Mouse (Mus musculus) heart, adult 2 months (tissue): ENCODE results near the gene Dpm1. TPM values are rescaled to one million over a fixed set of nuclear protein-coding genes. Genes with fewer than 3 reads are reported as not detected.
A peak's percentile ranks its signal among the peaks of the same experiment; 100 is the strongest.

Experiments used
- DNase-seq, 2 experiments: peaks; one replicate each; pipeline ENCODE4 v3.0.0; 2021
- H3K27ac ChIP-seq: fragments of 200-600 bp; 2 replicates; pipeline ENCODE4 v1.8.1; 2022
- H3K27me3 ChIP-seq: fragments of 200-500 bp; 2 replicates; pipeline ENCODE4 v1.6.1; 2012; ENCODE audit warnings: mild to moderate bottlenecking, low read length, inconsistent platforms, mixed read lengths; ENCODE audit not compliant: control insufficient read depth, insufficient read depth
- H3K36me3 ChIP-seq: fragments of 200-500 bp; 2 replicates; pipeline ENCODE4 v1.6.1; 2012; ENCODE audit warnings: low read length, inconsistent platforms; ENCODE audit not compliant: control insufficient read depth, insufficient read depth
- H3K4me1 ChIP-seq: fragments of 200-500 bp; 2 replicates; pipeline ENCODE4 v1.6.1; 2011; ENCODE audit warnings: low read length; ENCODE audit not compliant: control insufficient read depth, insufficient read depth
- H3K4me3 ChIP-seq: fragments of 200-600 bp; 2 replicates; pipeline ENCODE4 v1.8.1; 2022
- H3K79me2 ChIP-seq: fragments of 200-500 bp; replicated peaks from 2 replicates; pipeline ENCODE4 v1.6.1; 2012; ENCODE audit warnings: mild to moderate bottlenecking, inconsistent platforms, low read length, moderate library complexity, mixed read lengths; ENCODE audit not compliant: control insufficient read depth, insufficient read depth
- H3K9ac ChIP-seq: fragments of 200-500 bp; 2 replicates; pipeline ENCODE4 v1.6.1; 2012; ENCODE audit warnings: low read depth, mild to moderate bottlenecking, control low read depth, inconsistent platforms, low read length, mixed read lengths
- CTCF ChIP-seq: fragments of 200-600 bp; IDR thresholded peaks from 2 replicates; pipeline ENCODE4 v1.8.1; 2022; ENCODE audit warnings: antibody characterized with exemption, mild to moderate bottlenecking, moderate library complexity
- EP300 ChIP-seq: fragments of 200-500 bp; IDR thresholded peaks from 2 replicates; pipeline ENCODE4 v1.6.1; 2011; ENCODE audit warnings: low read depth, low read length, control low read depth; ENCODE audit not compliant: insufficient read depth
- POLR2A ChIP-seq: fragments of 200-500 bp; IDR thresholded peaks from 2 replicates; pipeline ENCODE4 v1.6.1; 2011; ENCODE audit warnings: mild to moderate bottlenecking, low read depth, low read length, control low read depth; ENCODE audit not compliant: insufficient read depth
- WGBS: fragments of 180-500 bp; shearing (Covaris S2); methylation state at CpG from one replicate; pipeline ENCODE4 v1.1.7; 2018; 5-methylcytosine and 5-hydroxymethylcytosine counted together
- intact Hi-C: fragments of 180-260 bp; cut with DNase I; formaldehyde crosslinking; loops from one replicate; pipeline ENCODE4 v1.15.1; 2025
- polyA plus RNA-seq: library from polyadenylated mRNA; depleted of rRNA; stranded (reverse); fragments of >200 nt; gene quantifications from 2 replicates; pipeline ENCODE4 v1.2.3, GENCODE M21; 2012
- total RNA-seq, 2 experiments: library from RNA; stranded (reverse); gene quantifications; 2 replicates each; pipeline ENCODE4 v1.2.3; 2021

Gene Dpm1
- total and polyA plus RNA-seq, 3 experiments, result 25.5 to 88.1 (median 77.6) TPM

DNA sequence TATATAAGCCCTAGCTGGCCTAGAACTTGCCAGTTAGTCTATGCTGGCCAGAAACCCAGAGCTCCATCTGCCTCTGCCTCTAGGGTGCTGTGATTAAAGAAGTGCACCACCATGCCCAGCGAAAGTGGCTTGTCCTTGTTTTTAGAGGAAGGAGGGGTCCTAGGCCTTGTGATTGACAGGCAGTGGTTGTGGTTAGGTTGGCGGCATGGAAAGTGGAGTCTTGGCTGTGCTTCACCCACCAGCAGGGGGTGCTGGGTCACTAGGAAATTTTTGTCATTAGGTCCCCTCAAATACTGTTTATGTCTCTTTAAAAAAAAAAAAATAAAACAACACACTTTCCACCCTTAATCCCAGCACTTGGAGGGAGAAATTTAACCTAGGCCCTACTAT lies 18.5 kb upstream of the Dpm1 start:
- WGBS, result 37% methylated on average over 2 of the region's 2 CpGs
- no peak overlapping the region for H3K4me3 ChIP-seq
- H3K36me3 ChIP-seq, result no peaks in the 10 kb centered on the region
- no peaks in the 10 kb centered on the region for H3K79me2 ChIP-seq
- no peak overlapping the region for H3K27ac ChIP-seq
- DNase-seq, result no peak
- H3K4me1 ChIP-seq, result no peaks in the 10 kb centered on the region; the same call in 1 of the 2 replicates
- H3K9ac ChIP-seq, result no peak overlapping the region
- intact Hi-C loops, result no loop called here
- no peak for TF ChIP-seq POLR2A
- TF ChIP-seq CTCF, result peak; percentile 41
- H3K27me3 ChIP-seq, result no peaks in the 10 kb centered on the region; the same call in 1 of the 2 replicates

DNA sequence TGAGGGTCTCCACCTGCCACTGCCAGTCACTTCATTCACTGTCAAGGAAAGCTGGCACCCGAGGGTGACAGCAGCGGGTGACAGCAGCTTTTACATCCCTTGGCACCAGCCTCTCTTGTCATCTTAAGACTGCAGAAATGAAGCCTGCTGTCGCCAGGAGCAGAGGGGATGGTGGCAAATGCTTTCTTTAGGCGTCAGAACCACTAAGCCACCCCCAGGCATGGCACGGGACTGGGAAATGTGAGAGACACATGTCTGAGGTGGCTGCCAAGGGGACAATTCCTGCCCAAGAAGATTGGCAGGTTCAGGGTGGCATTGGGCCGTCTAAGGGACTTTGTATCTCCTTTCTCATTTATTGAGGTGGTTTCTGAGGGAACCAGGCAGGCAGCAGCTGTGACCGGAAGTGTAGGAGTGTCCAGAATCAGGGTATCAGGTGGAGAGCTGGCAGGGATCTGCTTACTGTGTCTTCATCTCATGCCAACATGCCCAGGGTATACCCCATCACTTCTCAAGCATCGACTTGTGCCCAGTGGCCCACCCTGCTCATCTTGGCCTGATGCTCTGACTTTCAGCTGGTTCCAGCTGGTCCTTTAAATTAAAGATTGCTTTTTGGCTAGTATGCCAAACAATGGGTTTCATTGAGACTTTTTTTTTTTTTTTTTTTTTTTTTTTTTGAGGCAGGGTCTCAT lies 17.9 kb upstream of the Dpm1 start:
- no peak for DNase-seq
- no peaks in the 10 kb centered on the region for H3K36me3 ChIP-seq
- TF ChIP-seq POLR2A, result no peak
- no peak for TF ChIP-seq EP300
- TF ChIP-seq CTCF, result no peak
- no peak overlapping the region for H3K27ac ChIP-seq
- no peak overlapping the region for H3K9ac ChIP-seq
- 65% methylated on average over 8 of the region's 8 CpGs for WGBS
- no peaks in the 10 kb centered on the region; the same call in 1 of the 2 replicates for H3K4me1 ChIP-seq
- H3K79me2 ChIP-seq, result no peaks in the 10 kb centered on the region
- intact Hi-C loops, result no loop called here
- no peaks in the 10 kb centered on the region; the same call in 1 of the 2 replicates for H3K27me3 ChIP-seq
- H3K4me3 ChIP-seq, result no peak overlapping the region

DNA sequence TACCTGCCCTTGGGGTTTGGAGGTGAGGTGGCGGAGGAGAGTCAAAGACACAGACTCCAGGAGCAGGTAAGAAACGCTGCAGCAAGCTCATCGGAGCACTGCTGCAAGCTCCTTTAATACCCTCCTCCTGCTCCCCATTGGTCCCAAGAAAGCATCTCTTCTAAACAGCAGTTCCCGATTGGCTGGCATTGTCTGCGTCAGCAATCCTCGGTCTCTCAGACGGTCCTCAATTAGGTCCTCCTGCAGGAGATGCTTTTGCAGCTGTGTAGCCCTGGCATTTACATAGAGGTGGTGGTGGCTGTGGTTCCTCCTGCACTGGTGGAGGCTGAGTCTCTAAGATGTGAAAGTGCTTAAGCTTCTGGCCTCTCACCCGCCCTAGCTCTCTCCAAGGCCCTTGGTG lies 15.2 kb upstream of the Dpm1 start:
- no peak overlapping the region for H3K4me3 ChIP-seq
- no peaks in the 10 kb centered on the region for H3K36me3 ChIP-seq
- H3K9ac ChIP-seq, result no peak overlapping the region
- TF ChIP-seq EP300 (no peak), CTCF (no peak), POLR2A (no peak)
- DNase-seq, result no peak
- no peaks in the 10 kb centered on the region; the same call in 1 of the 2 replicates for H3K4me1 ChIP-seq
- H3K79me2 ChIP-seq, result no peaks in the 10 kb centered on the region
- peaks cover 1% of the 10 kb centered on the region; the same call in 1 of the 2 replicates for H3K27me3 ChIP-seq
- H3K27ac ChIP-seq, result no peak overlapping the region
- intact Hi-C loops, result no loop called here
- 36% methylated on average over 8 of the region's 8 CpGs for WGBS

DNA sequence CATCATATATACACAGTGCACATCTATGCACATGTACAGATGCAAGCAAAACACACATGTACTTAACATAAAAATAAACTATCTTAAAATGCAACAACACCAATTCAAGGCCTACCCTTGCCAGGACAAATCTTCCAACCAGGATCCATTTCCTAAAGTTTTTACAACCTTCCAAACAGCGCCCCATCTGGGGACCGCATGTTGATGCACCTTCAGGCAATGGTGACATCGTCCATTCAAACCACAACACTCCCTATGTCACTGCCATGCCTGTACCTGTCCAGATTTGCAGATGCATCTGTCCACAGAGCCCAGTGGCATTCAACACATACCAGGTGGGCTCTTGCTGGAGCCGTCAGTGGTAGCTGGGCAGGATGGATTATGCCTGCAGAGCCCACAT lies 12.9 kb upstream of the Dpm1 start:
- no peak for DNase-seq
- WGBS, result 75% methylated on average over 4 of the region's 4 CpGs
- intact Hi-C loops, result no loop called here
- H3K4me3 ChIP-seq, result no peak overlapping the region
- no peak overlapping the region for H3K9ac ChIP-seq
- H3K79me2 ChIP-seq, result no peaks in the 10 kb centered on the region
- no peak for TF ChIP-seq EP300
- TF ChIP-seq POLR2A, result no peak
- no peak for TF ChIP-seq CTCF
- no peak overlapping the region for H3K27ac ChIP-seq
- H3K36me3 ChIP-seq, result no peaks in the 10 kb centered on the region
- H3K27me3 ChIP-seq, result peaks cover 1% of the 10 kb centered on the region; the same call in 1 of the 2 replicates
- H3K4me1 ChIP-seq, result no peaks in the 10 kb centered on the region

DNA sequence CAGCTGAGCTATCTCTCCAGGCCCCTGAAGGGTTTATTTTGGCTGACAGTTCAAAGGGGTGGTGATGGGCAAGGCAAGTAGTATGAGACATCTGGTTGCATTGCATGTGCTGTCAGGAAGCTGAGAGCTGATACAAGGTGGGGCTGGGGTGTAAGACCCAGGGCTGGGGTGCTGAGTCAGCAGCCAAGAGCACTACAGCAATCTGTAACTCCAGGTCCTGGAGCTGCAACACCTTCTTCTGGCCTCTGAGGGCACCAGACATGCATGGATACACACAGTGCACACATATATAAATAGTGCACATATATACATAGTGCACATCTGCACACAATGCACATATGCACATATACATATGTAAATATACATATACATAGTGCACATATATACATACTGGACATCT lies 12.4 kb upstream of the Dpm1 start:
- intact Hi-C loops, result no loop called here
- no peak overlapping the region for H3K9ac ChIP-seq
- H3K36me3 ChIP-seq, result no peaks in the 10 kb centered on the region
- no peak overlapping the region for H3K4me3 ChIP-seq
- peaks cover 1% of the 10 kb centered on the region; the same call in 1 of the 2 replicates for H3K27me3 ChIP-seq
- no peak for DNase-seq
- no peaks in the 10 kb centered on the region for H3K4me1 ChIP-seq
- no peak overlapping the region for H3K27ac ChIP-seq
- TF ChIP-seq EP300, result no peak
- no peak for TF ChIP-seq POLR2A
- no peak for TF ChIP-seq CTCF
- H3K79me2 ChIP-seq, result no peaks in the 10 kb centered on the region

DNA sequence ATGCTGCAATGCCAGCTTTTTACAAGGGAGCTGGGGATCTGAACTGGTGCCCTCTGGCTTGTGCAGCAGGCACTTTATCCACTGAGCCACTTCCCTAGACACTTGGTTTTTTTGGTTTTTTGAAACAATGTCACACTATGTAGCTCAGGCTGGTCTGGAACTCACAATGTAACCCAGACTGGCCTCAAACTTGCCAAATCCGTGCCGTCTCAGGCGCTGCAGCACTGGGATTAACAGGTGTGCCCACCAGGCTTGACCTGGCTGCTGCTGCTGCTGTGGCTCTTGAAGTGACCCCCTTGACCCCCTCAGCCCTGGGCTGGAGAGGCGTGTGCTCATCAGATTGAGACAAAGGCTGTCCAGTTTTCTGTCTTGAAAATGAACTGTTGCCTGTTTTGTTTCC lies 7.9 kb upstream of the Dpm1 start:
- TF ChIP-seq EP300 (no peak), POLR2A (no peak), CTCF (no peak)
- no peaks in the 10 kb centered on the region for H3K4me1 ChIP-seq
- no peak overlapping the region for H3K9ac ChIP-seq
- H3K79me2 ChIP-seq, result no peaks in the 10 kb centered on the region
- H3K27me3 ChIP-seq, result peaks cover 1% of the 10 kb centered on the region; the same call in 1 of the 2 replicates
- H3K4me3 ChIP-seq, result no peak overlapping the region
- 85% methylated on average over 4 of the region's 4 CpGs for WGBS
- no peak overlapping the region for H3K27ac ChIP-seq
- H3K36me3 ChIP-seq, result no peaks in the 10 kb centered on the region
- DNase-seq, result no peak
- intact Hi-C loops, result no loop called here

DNA sequence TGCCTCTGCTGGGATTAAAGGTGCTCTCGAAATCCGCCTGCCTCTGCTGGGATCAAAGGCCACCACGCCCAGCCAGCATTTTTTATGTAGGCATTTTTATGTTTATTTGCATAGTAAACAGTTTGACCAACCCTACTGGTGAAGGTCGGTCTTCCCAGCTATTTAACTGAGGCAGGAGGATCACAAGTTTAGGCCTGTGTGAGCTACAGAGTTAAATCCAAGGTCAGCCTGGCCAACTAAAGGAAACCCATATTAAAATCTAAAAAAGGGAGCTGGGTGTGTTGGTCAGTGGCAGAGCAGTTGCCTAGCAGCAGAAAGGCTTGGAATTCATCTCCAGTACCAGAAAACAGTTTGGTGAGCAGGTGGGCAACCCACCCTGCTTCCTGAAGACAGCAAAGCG lies 2.9 kb upstream of the Dpm1 start:
- intact Hi-C loops, result no loop called here
- Histone ChIP-seq H3K4me1 (peaks cover 5% of the 10 kb centered on the region), H3K9ac (no peak overlapping the region), H3K27me3 (no peaks in the 10 kb centered on the region), H3K79me2 (peaks cover 4% of the 10 kb centered on the region; the same call in 1 of the 2 replicates), H3K36me3 (no peaks in the 10 kb centered on the region; the same call in none of the 2 replicates), H3K4me3 (no peak overlapping the region), H3K27ac (no peak overlapping the region)
- DNase-seq, result no peak
- TF ChIP-seq EP300, result no peak
- no peak for TF ChIP-seq CTCF
- TF ChIP-seq POLR2A, result no peak
- WGBS, result 95% methylated on average over 5 of the region's 5 CpGs
